Mouse (Mus musculus): ENCODE data around the gene Wdr31. TPM values are rescaled to one million over a fixed set of nuclear protein-coding genes. Genes with fewer than 3 reads are reported as not detected.

Gene Wdr31
- polyA plus RNA-seq (2012; rRNA removed), result 6.6 and 6.9 TPM in 2 replicates

GRCm38 (mm10) chr4:62470598-62471051 is at the start of gene Wdr31:
Gene Wdr31, minus strand, starts transcription at chr4:62470896.

GRCm38 (mm10) chr4:62519849-62520233 is 49.1 kb upstream of the Wdr31 start, which contains the start of gene Alad:
Gene Alad, minus strand, starts transcription at chr4:62519918.

GRCm38 (mm10) chr4:62503374-62503970 is 32.8 kb upstream of the Wdr31 start, which contains the start of gene Hdhd3:
Gene Hdhd3, minus strand, starts transcription at chr4:62503467.

GRCm38 (mm10) chr4:62479937-62480708 is 9.4 kb upstream of the Wdr31 start, which contains the start of gene Bspry:
Gene Bspry, plus strand, starts transcription at chr4:62480053.

GRCm38 (mm10) chr4:62435081-62435480 is 35.6 kb downstream of the Wdr31 start, which contains the start of gene Rnf183:
Gene Rnf183, minus strand, starts transcription at chr4:62435252.

GRCm38 (mm10) chr4:62408601-62409282 is 62.0 kb downstream of the Wdr31 start, which contains the start of the genes Cdc26 and Prpf4:
Gene Cdc26, minus strand, starts transcription at chr4:62408642.
Gene Prpf4, plus strand, starts transcription at chr4:62408797.

Other genes starting within 250 kb of the Wdr31 start
- 0.36 and 0.57 TPM in 2 replicates for gene Zfp37, start 239.8 kb downstream of the Wdr31 start, polyA plus RNA-seq (2012; rRNA removed)
- 30.0 and 35.4 TPM in 2 replicates for gene Slc31a2, start 208.3 kb downstream of the Wdr31 start, polyA plus RNA-seq (2012; rRNA removed)
- gene Fkbp15, start 110.3 kb downstream of the Wdr31 start, polyA plus RNA-seq (2012; rRNA removed), result 28.8 and 31.7 TPM in 2 replicates
- gene Slc31a1, start 110.2 kb downstream of the Wdr31 start, polyA plus RNA-seq (2012; rRNA removed), result 16.5 and 16.7 TPM in 2 replicates
- gene Cdc26, start 62.3 kb downstream of the Wdr31 start, polyA plus RNA-seq (2012; rRNA removed), result 13.5 and 20.4 TPM in 2 replicates
- gene Prpf4, start 62.1 kb downstream of the Wdr31 start, polyA plus RNA-seq (2012; rRNA removed), result 13.0 and 14.0 TPM in 2 replicates
- gene Rnf183, start 35.6 kb downstream of the Wdr31 start, polyA plus RNA-seq (2012; rRNA removed), result 4.6 and 5.8 TPM in 2 replicates
- 25.1 and 35.0 TPM in 2 replicates for gene Bspry, start 9.2 kb upstream of the Wdr31 start, polyA plus RNA-seq (2012; rRNA removed)
- gene Hdhd3, start 32.6 kb upstream of the Wdr31 start, polyA plus RNA-seq (2012; rRNA removed), result 10.2 and 18.2 TPM in 2 replicates
- 202 and 299 TPM in 2 replicates for gene Alad, start 49.0 kb upstream of the Wdr31 start, polyA plus RNA-seq (2012; rRNA removed)
- 14.8 and 15.3 TPM in 2 replicates for gene Pole3, start 54.2 kb upstream of the Wdr31 start, polyA plus RNA-seq (2012; rRNA removed)
- 0.16 TPM in 1 of 2 replicates, not detected in the other for gene 4933430I17Rik, start 54.5 kb upstream of the Wdr31 start, polyA plus RNA-seq (2012; rRNA removed)
- 96.1 and 108 TPM in 2 replicates for gene Rgs3, start 89.0 kb upstream of the Wdr31 start, polyA plus RNA-seq (2012; rRNA removed)

Measured in ovary, adult 2 months (tissue).